Mouse (Mus musculus): ENCODE measurements around the gene Chd6. TPM values are rescaled to one million over a fixed set of nuclear protein-coding genes. Genes with fewer than 3 reads are reported as not detected.
A peak's percentile ranks its signal among the peaks of the same experiment; 100 is the strongest.

Chd6 gene
- polyA plus RNA-seq, 1 experiment: 9.5 TPM

GRCm38 (mm10) chr2:161136999-161137398 is 28.1 kb upstream of the Chd6 start:
- Histone ChIP-seq H3K36me3 (ENCODE audit: control insufficient read depth, insufficient read depth, low read length) (no peaks in the 10 kb centered on the region), H3K27ac (ENCODE audit: insufficient read depth, low read length) (no peak overlapping the region), H3K27me3 (ENCODE audit: control insufficient read depth, insufficient read depth, low read length) (no peaks in the 10 kb centered on the region), H3K4me1 (ENCODE audit: control insufficient read depth, insufficient read depth, insufficient read length) (no peaks in the 10 kb centered on the region), H3K4me3 (ENCODE audit: extremely low read depth, insufficient read depth, insufficient read length) (no peak overlapping the region)
- 54% methylated on average over 3 of the region's 3 CpGs for WGBS
- TF ChIP-seq POLR2A (IDR thresholded peaks at IDR 0.05; ENCODE audit: low read depth, low read length) (no peak), CTCF (IDR thresholded peaks at IDR 0.05; ENCODE audit: extremely low read depth, insufficient read depth, insufficient read length, insufficient replicate concordance) (no peak)
- no peak for DNase-seq (ENCODE audit: low read depth in 1 of 2, low spot score in 2 of 2)

DNA sequence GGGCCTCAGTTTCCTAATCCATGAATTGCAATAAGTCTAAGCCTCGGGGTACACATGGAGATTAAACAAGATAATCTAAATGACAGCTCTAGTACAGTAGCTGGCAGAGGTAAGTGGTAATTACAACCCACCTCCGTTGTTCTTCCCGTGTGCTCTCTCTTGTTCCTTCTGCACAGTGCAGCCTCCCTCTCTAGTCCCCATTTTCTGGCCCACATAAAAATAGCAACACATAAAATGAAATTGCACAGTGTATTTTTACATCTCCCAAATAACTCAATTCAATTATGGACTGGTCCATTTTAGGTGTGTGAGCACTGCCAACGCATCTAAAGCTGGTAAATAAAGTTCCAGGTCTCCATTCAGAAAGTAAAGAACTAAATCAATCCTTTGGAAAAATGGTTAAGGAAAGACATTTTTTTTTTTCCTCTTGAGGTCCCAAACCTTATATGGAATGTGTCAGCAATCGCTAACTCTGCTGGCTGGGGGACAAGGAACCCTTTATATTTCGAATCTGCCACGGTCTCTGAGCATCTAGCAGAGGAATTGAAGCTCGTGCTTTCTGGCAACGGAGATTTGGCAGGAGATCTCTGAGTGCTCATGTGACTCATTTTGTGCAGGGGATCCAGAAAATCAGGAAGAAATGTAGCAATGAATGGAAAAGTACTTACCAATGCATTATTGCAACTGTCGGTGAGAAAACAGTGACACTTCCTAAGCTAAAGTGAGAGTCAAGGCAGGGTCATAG is 19.7 kb upstream of the Chd6 start:
- no peaks in the 10 kb centered on the region for H3K36me3 ChIP-seq (ENCODE audit: control insufficient read depth, insufficient read depth, low read length)
- WGBS: 76% methylated on average over 10 of the region's 10 CpGs
- DNase-seq (ENCODE audit: low read depth in 1 of 2, low spot score in 2 of 2): no peak
- no peaks in the 10 kb centered on the region for H3K27me3 ChIP-seq (ENCODE audit: control insufficient read depth, insufficient read depth, low read length)
- no peak overlapping the region for H3K4me3 ChIP-seq (ENCODE audit: extremely low read depth, insufficient read depth, insufficient read length)
- H3K4me1 ChIP-seq (ENCODE audit: control insufficient read depth, insufficient read depth, insufficient read length): no peaks in the 10 kb centered on the region
- H3K27ac ChIP-seq (ENCODE audit: insufficient read depth, low read length): no peak overlapping the region
- TF ChIP-seq POLR2A (IDR thresholded peaks at IDR 0.05; ENCODE audit: low read depth, low read length) (no peak), CTCF (IDR thresholded peaks at IDR 0.05; ENCODE audit: extremely low read depth, insufficient read depth, insufficient read length, insufficient replicate concordance) (no peak)

DNA sequence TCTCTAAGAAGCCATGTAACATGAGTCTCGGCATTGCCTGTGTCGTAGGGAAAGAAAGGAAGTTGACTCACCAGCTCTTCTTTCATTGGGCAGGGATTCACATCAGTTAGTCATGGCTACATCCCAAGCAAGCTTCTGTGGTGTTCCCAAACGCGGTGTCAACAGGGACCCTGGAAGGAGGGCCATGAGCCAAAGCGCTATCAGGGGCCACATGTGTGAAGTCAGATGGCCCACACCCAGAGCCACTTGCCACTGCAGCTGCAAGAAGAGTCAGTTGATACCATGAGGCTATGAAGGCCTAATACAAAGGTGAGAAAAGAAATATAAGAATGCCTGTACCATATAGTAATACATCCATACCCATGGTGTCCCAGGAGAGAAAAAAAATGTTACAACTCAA is 3.1 kb upstream of the Chd6 start:
- H3K27me3 ChIP-seq (ENCODE audit: control insufficient read depth, insufficient read depth, low read length): no peaks in the 10 kb centered on the region
- TF ChIP-seq POLR2A (IDR thresholded peaks at IDR 0.05; ENCODE audit: low read depth, low read length): no peak
- TF ChIP-seq CTCF (IDR thresholded peaks at IDR 0.05; ENCODE audit: extremely low read depth, insufficient read depth, insufficient read length, insufficient replicate concordance): no peak
- no peak for DNase-seq (ENCODE audit: low read depth in 1 of 2, low spot score in 2 of 2)
- no peak overlapping the region for H3K27ac ChIP-seq (ENCODE audit: insufficient read depth, low read length)
- peaks cover 4% of the 10 kb centered on the region; the same call in 1 of the 2 replicates for H3K4me1 ChIP-seq (ENCODE audit: control insufficient read depth, insufficient read depth, insufficient read length)
- no peak overlapping the region for H3K4me3 ChIP-seq (ENCODE audit: extremely low read depth, insufficient read depth, insufficient read length)
- 81% methylated on average over 5 of the region's 5 CpGs for WGBS
- H3K36me3 ChIP-seq (ENCODE audit: control insufficient read depth, insufficient read depth, low read length): no peaks in the 10 kb centered on the region

DNA sequence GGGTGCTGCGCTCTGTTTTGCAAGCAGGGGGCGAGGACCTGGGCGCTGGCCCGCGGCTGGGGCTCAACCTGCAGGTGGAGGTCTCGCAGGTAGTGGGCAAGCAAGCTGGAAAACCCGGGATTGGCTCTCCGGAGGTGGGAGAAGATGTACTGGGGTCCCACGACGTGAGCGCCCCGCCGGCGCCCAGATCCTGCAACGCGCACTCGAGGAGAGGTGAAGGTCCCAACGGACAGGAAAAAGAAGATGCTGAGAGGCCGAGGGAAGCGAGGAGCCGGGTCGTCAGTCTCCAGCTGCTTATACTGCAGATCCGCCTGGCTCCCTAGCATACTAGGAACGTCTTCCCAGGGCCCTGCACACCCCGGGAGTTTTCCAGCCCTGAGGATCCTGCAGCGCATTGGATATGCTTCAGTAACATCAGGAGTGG is 535 bp upstream of the Chd6 start:
- TF ChIP-seq CTCF (IDR thresholded peaks at IDR 0.05; ENCODE audit: extremely low read depth, insufficient read depth, insufficient read length, insufficient replicate concordance) (no peak), POLR2A (IDR thresholded peaks at IDR 0.05; ENCODE audit: low read depth, low read length) (no peak)
- Histone ChIP-seq H3K4me1 (ENCODE audit: control insufficient read depth, insufficient read depth, insufficient read length) (peaks cover 4% of the 10 kb centered on the region; the same call in 1 of the 2 replicates), H3K4me3 (ENCODE audit: extremely low read depth, insufficient read depth, insufficient read length) (peak overlapping the region; percentile 61), H3K27me3 (ENCODE audit: control insufficient read depth, insufficient read depth, low read length) (no peaks in the 10 kb centered on the region), H3K36me3 (ENCODE audit: control insufficient read depth, insufficient read depth, low read length) (no peaks in the 10 kb centered on the region), H3K27ac (ENCODE audit: insufficient read depth, low read length) (no peak overlapping the region)
- 2% methylated on average over 26 of the region's 26 CpGs for WGBS
- no peak for DNase-seq (ENCODE audit: low read depth in 1 of 2, low spot score in 2 of 2)

- DNase-seq (ENCODE audit: low read depth in 1 of 2, low spot score in 2 of 2): peak in 1 of 2 experiments; percentile 64
- no peak for TF ChIP-seq POLR2A (IDR thresholded peaks at IDR 0.05; ENCODE audit: low read depth, low read length)
- TF ChIP-seq CTCF (IDR thresholded peaks at IDR 0.05; ENCODE audit: extremely low read depth, insufficient read depth, insufficient read length, insufficient replicate concordance): no peak
- 1% methylated on average over 77 of the region's 77 CpGs for WGBS
Observed at GRCm38 (mm10) chr2:161108085-161108927, 569 bp downstream of the Chd6 start.

GRCm38 (mm10) chr2:161107236-161107635 is 1.6 kb downstream of the Chd6 start:
- H3K36me3 ChIP-seq (ENCODE audit: control insufficient read depth, insufficient read depth, low read length): no peaks in the 10 kb centered on the region
- WGBS: 97% methylated on average over 2 of the region's 2 CpGs
- no peak overlapping the region for H3K27ac ChIP-seq (ENCODE audit: insufficient read depth, low read length)
- no peaks in the 10 kb centered on the region for H3K27me3 ChIP-seq (ENCODE audit: control insufficient read depth, insufficient read depth, low read length)
- no peak overlapping the region for H3K4me3 ChIP-seq (ENCODE audit: extremely low read depth, insufficient read depth, insufficient read length)
- H3K4me1 ChIP-seq (ENCODE audit: control insufficient read depth, insufficient read depth, insufficient read length): peaks cover 7% of the 10 kb centered on the region
- DNase-seq (ENCODE audit: low read depth in 1 of 2, low spot score in 2 of 2): no peak
- TF ChIP-seq CTCF (IDR thresholded peaks at IDR 0.05; ENCODE audit: extremely low read depth, insufficient read depth, insufficient read length, insufficient replicate concordance) (no peak), POLR2A (IDR thresholded peaks at IDR 0.05; ENCODE audit: low read depth, low read length) (no peak)

More at GRCm38 (mm10) chr2:161108085-161108927, 569 bp downstream of the Chd6 start:
- no peaks in the 10 kb centered on the region for H3K27me3 ChIP-seq (ENCODE audit: control insufficient read depth, insufficient read depth, low read length)
- peaks cover 4% of the 10 kb centered on the region for H3K4me1 ChIP-seq (ENCODE audit: control insufficient read depth, insufficient read depth, insufficient read length)
- peak overlapping the region; percentile 89 for H3K4me3 ChIP-seq (ENCODE audit: extremely low read depth, insufficient read depth, insufficient read length)
- H3K36me3 ChIP-seq (ENCODE audit: control insufficient read depth, insufficient read depth, low read length): no peaks in the 10 kb centered on the region
- H3K27ac ChIP-seq (ENCODE audit: insufficient read depth, low read length): peak overlapping the region; percentile 92

Measured in spleen, adult 2 months (tissue).